Mouse (Mus musculus) myocyte (in vitro differentiated cells): ENCODE results near the gene Gm20388.

Source experiments
- CEBPB ChIP-seq: IDR thresholded peaks from 2 replicates; pipeline ENCODE4 v1.6.1; 2011; ENCODE audit warnings: mild to moderate bottlenecking, moderate library complexity; ENCODE audit not compliant: poor library complexity, insufficient read depth, severe bottlenecking
- POLR2A ChIP-seq: IDR thresholded peaks from one replicate; pipeline ENCODE4 v1.6.1; 2011; ENCODE audit warnings: low read depth, mild to moderate bottlenecking, control low read depth, moderate library complexity; ENCODE audit not compliant: insufficient read length
- POLR2AphosphoS2 ChIP-seq: IDR thresholded peaks from one replicate; pipeline ENCODE4 v1.6.1; 2011; ENCODE audit warnings: low read depth, control low read depth; ENCODE audit not compliant: insufficient read length

GRCm38 (mm10) chr8:121063649-121064048, 1153.0 kb downstream of the Gm20388 start:
- TF ChIP-seq POLR2A (no peak), POLR2AphosphoS2 (no peak), CEBPB (no peak)
